Mouse (Mus musculus) spleen, embryonic (tissue): ENCODE measurements at regions not wholly inside any gene's neighbourhood (a gene's known extent, or its start where the extent isn't known, plus 50 kb on each side); places are given as distances from the start of the nearest gene placed in this dataset.

Source experiments
- CTCF ChIA-PET: fragments of 350-600 bp; sonication (Branson Sonifier 250); formaldehyde crosslinking; loops from one replicate; lab custom pipeline; 2022; lab: Charles Lee

DNA sequence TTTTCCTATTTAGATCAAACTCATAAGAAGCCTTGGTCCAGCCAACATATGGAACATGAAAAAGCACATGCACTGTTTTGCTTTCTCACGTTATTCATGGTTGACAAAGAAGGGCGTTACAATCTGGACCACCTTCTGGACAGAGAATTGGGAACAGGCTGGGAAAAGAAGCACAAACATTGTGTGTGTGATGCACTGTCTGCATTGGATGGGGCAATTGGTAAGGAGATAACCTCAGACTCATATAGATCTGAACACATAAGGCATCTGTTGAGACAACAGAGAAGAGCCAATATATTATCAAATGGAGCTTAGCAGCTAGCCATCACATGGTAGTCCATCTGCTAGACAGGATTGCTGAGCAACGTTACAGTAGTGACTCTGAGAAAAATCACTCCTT lies 317.1 kb downstream of the Fam84a start:
- CTCF ChIA-PET: no interaction called here

DNA sequence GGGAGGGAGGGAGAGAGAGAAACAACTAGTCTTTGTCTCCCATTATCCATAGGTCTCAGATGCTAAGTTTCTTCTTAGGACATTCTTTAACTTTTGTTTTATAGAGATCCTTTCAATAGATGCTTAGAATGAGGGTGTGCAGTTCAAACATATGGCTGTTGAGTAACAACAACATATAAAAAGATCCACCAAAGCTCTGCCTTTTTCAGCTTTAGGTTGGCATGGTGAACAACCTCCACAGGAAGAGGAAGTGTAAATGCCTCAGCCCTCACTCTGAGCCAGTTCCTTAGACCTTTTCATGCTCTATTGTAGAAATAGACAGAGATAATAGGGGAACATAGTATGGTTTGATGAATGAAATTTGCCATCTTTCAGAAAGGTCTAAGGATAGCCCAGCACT lies 326.0 kb downstream of the Fam84a start:
- CTCF ChIA-PET: no interaction called here

DNA sequence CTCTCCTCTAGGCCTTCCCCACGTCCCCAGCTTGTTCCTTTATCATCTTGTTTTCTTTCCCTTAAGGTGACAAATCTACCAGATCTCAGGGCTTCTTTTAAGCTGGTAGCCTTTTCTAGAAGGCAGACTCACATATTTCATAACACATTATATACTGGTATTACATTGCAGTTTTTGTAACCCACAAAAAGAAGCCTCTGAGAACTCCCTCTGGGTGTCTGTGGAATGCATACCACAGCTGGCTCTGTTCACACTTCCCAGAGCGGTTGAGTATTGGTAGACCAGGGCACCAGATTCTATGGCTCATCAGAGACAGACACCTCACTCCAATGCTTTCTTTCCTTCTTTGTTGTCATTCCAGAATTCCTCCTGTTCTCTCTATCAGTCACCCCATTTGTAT lies 336.4 kb downstream of the Fam84a start:
- CTCF ChIA-PET: no interaction called here

DNA sequence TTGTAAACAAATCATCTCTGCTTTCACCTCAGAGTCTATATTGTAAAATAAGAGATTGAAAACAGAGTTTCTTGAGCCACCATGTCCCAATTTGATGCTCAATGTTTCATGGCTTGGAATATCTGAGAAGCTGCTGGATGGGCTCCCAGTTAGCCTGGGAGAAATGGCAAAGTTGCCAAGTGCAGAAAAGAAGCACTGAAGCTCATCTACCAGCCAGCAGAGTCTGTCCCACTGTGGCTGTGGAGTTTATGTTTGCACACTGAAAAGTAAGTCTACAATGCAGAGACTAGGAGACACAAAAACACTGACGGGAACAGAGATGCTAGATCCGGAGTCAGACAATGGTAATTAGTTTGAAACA lies 341.7 kb downstream of the Fam84a start:
- CTCF ChIA-PET: no interaction called here

DNA sequence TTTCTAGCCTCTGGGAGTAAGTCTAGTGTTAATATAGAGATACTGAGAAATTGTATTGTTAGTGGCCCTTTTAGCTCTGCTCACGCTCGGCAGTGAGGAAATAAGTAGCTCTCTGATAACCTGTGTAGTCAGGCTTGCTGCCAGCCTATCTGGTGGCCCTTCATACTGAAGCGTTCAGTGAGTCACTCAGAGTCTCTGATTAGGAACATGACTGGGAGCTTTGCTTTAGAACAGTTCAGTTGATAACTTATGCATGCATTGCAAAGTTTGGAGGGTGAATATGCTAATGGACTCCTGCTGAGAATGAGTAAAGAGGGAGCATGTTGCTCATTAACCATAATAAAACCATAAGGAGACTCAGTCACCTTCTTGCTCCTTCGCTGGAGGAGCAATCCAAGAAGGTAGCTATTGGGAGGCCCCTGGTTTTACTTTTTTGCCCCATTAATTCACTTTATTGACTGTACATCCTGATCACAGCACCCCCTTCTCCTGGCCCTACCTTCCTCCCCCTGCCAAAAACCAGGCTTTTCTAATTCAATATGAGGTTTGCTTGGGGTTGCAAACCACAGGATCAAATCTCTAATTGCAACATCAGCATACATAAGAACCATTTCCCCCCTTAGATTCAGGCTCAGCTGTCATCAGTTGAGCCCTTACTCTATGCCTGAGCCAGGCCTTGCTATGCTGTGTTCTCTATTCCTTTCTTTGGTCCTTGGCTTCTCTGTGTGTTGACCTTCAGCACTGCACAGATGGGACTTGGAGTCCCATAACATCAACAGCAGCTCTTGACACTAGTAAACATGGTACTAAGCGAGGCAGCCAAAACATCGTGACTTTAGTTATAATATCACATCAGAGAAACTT lies 342.3 kb downstream of the Fam84a start:
- CTCF ChIA-PET: no interaction called here

DNA sequence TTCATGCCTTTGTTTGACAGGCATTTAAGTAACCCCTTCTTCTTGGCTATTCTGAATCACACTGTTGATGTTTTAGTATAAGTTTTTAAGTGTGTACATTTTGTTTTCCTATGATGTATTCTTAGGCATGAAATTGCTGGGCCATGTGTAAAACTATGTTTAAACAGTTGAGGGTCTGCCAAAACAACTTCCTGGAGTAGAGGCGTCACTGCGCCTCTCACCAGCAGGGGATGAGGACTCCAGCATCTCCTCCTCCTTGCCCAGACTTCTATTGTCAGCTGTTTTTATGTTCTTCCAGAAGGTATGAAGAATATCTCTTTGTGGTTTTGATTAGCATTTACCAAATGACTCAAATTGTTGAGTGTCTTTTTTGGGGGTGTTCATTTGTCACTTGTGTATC lies 372.1 kb downstream of the Fam84a start:
- CTCF ChIA-PET: no interaction called here

DNA sequence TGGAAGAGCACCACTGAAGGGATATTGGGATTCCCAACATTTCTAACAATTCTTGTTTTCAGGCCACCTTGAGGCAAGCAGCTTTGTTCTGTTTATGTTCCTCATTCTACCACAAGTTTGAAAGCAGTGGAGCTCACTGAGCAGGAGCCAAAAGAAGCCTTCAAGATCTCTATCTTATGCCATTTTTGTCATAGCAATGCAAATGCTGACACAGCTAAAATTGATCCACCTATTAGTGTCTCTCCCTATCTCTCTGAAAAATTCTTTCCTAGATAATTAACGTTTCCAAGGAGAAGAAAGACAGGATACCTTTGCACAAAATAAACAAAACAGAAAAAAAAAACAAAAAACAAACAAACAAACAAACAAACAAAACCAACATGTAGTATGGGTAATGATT lies 375.2 kb downstream of the Fam84a start:
- CTCF ChIA-PET: no interaction called here

DNA sequence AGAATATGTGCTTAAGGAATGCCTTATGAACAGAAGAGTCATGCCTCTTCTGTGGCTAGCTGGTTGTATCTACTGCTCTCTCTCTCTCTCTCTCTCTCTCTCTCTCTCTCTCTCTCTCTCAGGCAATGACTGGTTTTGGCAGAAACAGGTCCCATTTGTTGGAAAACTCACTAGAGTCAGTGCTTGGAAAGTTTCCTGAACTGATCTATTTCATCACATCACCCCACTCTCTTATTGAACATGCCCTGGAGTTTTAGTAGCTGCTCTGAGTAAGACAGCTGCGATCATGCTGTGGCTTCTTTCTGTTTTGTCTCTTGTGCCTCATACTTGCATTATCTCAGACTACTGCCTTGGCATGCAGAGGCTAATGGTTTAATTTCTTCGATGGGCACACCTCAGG lies 382.2 kb downstream of the Fam84a start:
- CTCF ChIA-PET: no interaction called here

DNA sequence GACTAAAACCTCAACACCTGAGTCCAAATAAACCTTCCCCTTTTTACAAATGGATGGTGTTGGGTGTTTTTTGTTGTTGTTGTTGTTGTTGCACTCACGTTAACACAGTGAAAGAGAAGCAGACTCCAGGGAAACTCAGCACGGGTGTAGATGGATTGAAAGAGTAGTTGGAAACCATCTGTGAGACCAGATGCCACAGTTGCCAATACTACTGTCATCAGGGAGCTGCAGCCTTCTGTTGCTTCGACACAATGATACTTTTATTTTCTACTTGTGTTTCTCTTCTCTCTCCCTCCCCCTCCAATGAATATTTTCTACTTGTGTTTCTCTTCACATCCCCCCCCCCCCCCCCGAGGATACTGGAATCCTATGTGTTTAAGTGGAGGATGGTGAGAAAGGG lies 382.7 kb downstream of the Fam84a start:
- CTCF ChIA-PET: no interaction called here

DNA sequence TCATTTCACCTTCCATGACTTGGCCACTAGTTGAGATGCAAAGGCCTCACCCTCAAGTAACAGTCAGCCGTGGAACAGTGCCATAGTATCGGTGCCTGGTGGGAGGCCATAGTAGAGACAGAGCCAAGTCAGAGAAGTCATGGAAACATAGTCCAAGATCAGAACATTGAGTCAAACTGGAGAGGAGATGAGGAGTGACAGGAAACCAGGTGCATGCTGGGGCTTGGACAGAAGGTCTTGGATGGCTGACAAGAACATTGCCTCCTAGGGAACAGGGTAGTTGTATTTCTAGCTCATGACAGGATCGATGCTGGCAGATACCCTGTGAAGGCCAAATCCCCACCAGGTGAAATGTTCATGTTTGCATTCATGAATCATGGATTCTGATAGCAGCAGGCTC lies 385.4 kb downstream of the Fam84a start:
- CTCF ChIA-PET: no interaction called here

DNA sequence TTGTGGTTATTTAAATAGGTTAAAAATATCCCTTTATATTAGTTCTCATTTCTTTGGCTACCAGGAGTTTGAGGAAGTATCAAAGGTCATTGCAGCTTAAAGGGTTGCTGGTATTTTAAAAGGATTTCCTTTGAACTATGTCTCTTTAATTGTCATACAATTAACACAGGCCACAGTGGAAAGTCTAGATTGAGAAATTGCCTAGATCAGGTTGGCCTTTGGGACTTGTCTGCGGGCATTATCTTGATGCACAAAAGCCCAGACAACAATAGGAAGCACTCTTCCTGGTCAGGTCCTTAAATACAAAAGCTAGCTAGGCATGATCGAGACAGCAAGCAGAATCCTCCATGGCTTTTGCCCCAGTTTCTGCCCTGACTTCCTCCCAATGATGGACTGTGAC lies 398.0 kb downstream of the Fam84a start:
- CTCF ChIA-PET: no interaction called here

DNA sequence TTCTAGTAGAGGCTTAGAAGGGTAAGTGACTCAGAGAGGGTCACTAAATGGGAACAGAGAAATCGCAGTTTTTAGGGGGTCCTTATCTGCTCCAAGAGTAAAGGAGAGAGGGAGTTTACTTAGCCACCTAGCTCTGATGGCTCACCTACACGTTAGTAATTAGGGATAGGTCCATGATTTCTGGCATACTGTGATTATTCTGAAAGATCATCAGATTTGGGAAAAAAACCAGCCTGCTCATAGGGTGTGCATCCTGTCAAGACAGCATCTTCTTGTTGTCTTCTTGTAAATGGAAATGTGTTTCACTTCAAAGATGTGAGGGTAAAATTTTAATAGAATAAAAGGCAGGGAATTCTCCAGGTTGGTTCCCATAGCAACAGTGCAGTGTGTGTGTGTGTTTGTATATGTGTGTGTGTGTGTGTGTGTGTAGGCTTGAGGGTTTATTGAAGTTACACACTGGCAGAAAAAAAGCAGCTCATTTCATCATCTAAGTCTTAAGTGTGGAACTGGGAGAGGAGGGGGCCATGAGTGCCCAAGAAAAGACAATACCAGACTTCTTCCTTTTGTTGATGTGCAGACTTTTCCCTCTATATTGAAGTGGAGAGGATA lies 407.4 kb downstream of the Fam84a start:
- CTCF ChIA-PET: no interaction called here

DNA sequence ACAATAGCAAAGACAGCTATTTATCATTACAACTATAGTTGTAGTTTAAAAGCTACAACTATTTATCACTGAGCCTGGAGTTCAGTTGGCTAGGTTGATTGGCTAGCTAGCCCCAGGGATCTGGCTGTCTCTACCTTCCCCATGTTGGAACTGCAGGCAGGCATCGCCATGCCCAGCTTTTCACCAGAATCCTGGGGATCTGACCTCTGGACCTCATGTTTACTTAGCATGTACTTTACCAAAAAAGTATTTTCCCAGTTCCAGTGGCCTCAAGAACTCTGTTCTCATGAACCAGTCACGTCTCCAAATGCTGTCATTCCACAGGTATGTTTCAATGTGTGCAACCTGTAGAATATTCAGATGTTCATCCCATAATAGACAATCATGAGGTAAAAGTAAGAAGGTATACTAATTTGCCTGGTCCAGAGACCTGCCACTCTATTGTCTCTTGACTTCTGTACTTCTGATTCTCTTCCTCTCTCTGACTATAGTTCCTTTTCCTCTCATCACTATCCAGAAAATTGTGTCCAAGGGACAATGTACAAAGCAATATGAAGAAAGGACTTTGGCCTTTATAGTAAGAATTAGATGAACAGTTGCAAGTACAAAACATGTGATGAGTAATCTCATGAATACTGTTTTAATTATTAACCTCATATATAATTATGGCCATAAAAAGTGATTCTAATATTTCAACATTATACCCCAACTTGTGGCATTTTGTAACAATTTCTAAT lies 421.8 kb downstream of the Fam84a start:
- CTCF ChIA-PET: no interaction called here

DNA sequence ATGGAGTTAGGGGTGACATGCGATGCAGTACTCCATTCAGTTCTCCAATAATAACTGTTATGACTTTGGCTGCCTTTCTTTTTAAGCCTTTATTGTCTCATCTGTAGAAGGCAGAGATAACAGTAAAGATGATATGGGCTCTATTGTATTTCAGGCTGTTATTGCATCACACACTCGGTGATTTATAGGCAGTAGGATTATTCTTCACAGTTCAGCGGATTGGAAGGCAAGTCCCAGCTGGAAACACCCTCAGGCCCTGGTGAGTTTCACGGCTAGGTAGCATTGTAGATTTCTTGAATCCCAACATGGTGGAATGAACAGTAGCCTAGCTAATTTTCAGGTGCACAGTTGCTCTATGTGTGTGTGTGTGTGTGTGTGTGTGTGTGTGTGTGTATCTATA lies 422.9 kb downstream of the Fam84a start:
- CTCF ChIA-PET: no interaction called here

DNA sequence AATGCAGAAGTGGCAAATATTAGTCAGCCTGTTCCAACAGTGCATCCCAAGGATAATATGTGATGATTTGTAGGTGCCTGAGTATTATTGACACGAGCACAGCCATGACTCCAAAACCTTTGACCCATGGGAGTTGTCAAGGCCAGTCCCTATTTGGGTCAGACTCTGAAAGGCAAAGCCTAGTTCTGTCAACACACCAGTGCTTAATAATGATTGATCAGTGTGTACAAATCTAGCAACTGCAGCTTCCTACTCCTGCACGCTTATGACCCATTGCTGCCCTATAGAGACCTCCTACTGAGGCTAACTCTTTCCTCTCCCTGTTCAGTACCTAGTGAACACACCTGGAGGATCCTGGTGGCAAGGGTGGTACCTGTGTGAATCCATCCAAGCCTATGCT lies 427.3 kb downstream of the Fam84a start:
- CTCF ChIA-PET: no interaction called here

DNA sequence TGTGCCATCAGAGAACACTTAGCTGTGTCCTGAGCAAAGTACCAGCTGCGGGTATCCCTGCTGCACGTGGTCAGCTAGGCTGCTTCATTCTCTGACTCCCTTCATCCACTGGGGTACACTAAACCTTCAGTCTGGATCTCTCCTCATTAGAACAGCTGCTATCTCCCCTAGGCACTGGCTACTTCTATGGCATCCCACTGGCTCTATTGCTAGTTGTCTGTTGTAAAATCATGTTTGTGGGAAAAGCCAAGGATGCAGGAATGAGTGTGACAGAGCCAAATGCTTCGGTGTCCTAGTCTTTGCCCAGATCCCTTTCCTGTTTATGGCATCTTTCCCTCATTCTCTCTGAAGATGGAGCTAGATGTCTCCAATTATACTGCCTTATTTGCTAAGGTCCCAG lies 440.9 kb downstream of the Nbas start:
- CTCF ChIA-PET: no interaction called here

DNA sequence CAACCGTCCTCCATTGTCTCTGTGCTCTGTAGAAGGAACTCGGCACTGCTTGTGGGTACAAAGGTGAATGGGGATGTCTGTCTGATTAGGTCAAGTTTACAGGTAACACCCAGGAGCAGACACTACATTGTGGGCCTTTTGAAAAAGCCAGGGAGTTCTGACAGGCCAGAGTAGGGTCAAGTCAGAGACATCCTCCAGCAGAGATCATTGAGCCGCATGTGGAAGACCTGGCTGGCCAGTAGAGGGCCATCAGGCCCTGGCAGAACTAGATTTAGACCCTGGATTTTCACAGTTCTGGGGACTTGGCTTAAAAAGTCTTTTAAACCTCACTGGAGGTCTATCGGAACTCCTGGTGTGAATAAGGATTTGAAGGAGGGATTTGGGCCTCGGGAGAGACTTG lies 438.8 kb downstream of the Nbas start:
- CTCF ChIA-PET: no interaction called here

DNA sequence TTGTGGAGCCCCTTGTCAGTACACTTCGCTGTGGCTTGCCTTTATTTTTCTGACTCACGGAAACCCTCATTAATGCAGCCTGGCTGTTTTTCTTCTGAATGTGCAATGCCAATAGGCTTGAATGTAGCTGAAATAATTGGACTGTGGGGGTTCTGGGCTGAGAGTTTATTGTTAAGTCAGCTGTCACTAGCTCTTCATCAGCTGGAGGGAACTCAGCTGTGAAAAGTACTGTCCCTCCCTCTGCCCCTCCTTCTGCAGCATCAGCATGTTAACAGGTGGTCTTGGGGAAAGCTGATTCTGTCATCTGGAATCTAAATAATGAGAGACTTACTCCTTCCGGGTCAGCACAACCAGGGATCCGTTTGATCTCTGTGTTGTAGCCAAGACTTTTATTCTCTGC lies 437.6 kb downstream of the Nbas start:
- CTCF ChIA-PET: no interaction called here

DNA sequence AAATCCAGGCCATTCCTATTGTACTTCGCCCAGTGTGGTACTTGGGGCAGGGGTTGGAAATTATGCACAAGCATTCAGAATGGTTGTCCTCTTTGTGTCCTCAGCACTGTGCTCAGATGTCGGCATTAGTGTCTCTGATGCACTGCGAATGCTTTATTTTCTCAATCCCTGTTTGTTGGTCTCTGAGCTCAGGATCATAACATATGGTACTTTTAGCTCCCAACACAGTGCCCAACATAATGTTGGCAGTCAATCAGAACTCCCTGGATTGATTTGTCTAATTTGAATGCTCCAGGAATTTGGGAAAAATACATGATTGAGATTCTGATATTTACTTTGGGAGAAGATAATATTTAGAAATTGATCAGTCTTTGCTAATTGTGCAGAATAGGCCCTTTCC lies 434.7 kb downstream of the Nbas start:
- CTCF ChIA-PET: interaction anchor here (0.6 kb wide), 1 partner anchor 1302 kb away, joined by 3 read pairs; no protein-coding TSS in a partner anchor

DNA sequence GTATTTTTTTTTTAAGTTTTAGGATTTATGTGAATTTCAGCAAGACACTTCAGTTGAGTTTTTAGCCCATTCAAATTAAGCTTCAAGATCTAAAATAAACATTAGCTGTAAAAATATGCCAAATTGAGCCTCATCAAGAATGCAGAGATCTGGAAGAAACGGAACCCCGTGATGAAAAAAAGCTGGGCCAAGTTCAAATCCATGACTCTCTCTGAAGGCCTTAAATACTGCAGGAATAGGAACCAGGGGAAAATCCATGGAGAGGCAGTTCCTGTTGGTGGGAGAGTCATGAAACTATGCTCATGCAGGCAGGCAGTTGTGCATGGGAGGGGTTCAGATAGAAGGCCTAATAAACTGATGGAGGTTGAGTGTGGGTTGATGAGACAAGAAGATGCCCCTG lies 430.9 kb downstream of the Nbas start:
- CTCF ChIA-PET: no interaction called here

DNA sequence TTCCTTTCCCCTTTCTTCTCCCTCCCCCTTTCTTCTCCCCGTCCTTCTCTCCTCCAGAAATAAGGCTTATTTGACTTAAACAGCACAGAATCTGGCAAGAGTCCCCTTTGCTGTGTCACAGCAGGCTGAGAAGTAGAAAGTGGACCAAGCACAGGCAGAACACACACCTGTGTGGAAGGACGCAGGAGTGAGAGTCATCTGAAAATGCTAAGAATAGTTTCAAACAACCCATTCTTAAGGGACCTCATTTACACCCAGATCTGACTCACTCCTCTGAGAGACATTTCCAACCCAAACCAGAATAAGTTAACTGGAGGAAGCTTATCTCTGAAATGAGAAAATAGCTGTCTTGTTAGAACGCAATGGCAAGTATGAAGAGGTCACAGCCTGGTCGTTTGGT lies 429.9 kb downstream of the Nbas start:
- CTCF ChIA-PET: no interaction called here

DNA sequence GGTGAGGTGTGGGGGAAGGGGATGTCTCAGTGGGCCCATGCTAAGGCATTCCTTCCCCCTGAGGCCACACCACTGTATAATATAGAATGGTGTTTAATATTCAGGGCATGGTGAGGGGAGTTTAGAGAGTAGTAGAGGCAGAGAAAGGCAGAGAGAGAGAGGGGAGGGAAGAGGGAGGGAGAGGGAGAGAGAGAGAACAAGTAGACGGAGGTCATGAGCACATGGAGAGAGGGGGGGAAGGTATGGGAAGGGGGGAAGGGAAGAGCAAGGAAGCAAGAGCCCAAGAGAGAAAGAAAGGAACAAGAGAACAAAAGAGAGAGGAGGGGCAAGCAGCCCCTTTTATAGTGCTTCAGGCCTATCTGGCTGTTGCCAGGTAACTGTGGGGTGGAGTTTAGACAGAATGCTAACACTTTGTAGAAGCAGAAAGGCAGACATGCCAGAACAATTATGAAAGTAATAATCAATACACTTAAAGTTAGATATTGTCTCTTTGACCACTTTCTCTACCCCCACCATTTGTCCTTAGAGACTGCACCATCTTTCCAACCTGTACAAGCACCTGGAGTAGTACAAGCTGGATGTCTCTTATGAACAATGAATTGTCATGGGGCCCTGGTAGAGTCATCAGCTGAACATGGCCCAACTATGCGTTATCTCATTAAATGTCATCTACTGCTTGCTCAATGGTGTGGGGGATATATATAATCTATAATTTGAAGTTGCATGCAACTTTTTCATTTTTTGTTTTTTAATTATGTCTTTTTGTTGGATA lies 422.6 kb downstream of the Nbas start:
- CTCF ChIA-PET: no interaction called here
